Mouse (Mus musculus): Measurements from ENCODE around the gene Zfp729a. TPM values are rescaled to one million over a fixed set of nuclear protein-coding genes. Genes with fewer than 3 reads are reported as not detected.
A peak's percentile ranks its signal among the peaks of the same experiment; 100 is the strongest.
"Not testable (repeated sequence)": the region's sequence is repeated elsewhere in the genome, so short reads cannot be mapped to it uniquely, and the experiment has no call there.

The Zfp729a gene
- 1 to 10 TPM; 3.3 to 4.2 TPM for total RNA-seq (2021)

- intact Hi-C loops (cut with DNase I), result loop anchor here (1.0 to 5.0 kb wide), 5 partner anchors 28 to 331 kb away; partner anchors contain the start of genes Zfp457 and Zfp729b
These were observed at the start of gene Zfp729a, which contains the start of gene Gm49345 for GRCm38 (mm10) chr13:67637294-67638007. TSS of gene Zfp729a (minus strand) at chr13:67637791. TSS of gene Gm49345 (minus strand) at chr13:67637769.

GRCm38 (mm10) chr13:67686971-67687370, 49.4 kb upstream of the Zfp729a start, which contains the start of gene Zfp738:
TSS of gene Zfp738 (minus strand) at chr13:67687071.
- intact Hi-C loops (cut with DNase I), result no loop called here
- DNase-seq, result no peak

More at GRCm38 (mm10) chr13:67637294-67638007, at the start of gene Zfp729a, which contains the start of gene Gm49345:
- DNase-seq, result peak; percentile 84 to 85

- DNase-seq, result not testable (repeated sequence)
These were observed 46.2 kb upstream of the Zfp729a start for GRCm38 (mm10) chr13:67683841-67684240.

GRCm38 (mm10) chr13:67682959-67683735, 45.6 kb upstream of the Zfp729a start:
- DNase-seq, result peak; percentile 83 to 87
- intact Hi-C loops (cut with DNase I), result loop anchor here (1.0 to 5.0 kb wide), 4 partner anchors 41 to 556 kb away; partner anchors contain the start of genes Gm49345, Zfp729a and Zfp729b

More at GRCm38 (mm10) chr13:67683841-67684240, 46.2 kb upstream of the Zfp729a start:
- intact Hi-C loops (cut with DNase I), result loop anchor here (1.0 to 5.0 kb wide), 4 partner anchors 40 to 557 kb away; partner anchors contain the start of genes Gm49345, Zfp729a and Zfp729b

- intact Hi-C loops (cut with DNase I), result no loop called here
- no peak for DNase-seq
These were observed 37.3 kb upstream of the Zfp729a start for GRCm38 (mm10) chr13:67674902-67675301.

GRCm38 (mm10) chr13:67652496-67652895, 14.9 kb upstream of the Zfp729a start:
- intact Hi-C loops (cut with DNase I), result no loop called here
- DNase-seq, result no peak

- no peak for DNase-seq
- intact Hi-C loops (cut with DNase I), result no loop called here
These were observed 27.5 kb downstream of the Zfp729a start for GRCm38 (mm10) chr13:67610108-67610507.

GRCm38 (mm10) chr13:67609066-67609876, 28.3 kb downstream of the Zfp729a start, which contains the start of gene Zfp729b:
TSS of gene Zfp729b (minus strand) at chr13:67609707.
- DNase-seq, result peak; percentile 91 to 97
- intact Hi-C loops (cut with DNase I), result loop anchor here (1.0 to 2.0 kb wide), 4 partner anchors 28 to 115 kb away; partner anchors contain the start of genes Gm49345, Zfp729a and Zfp748

GRCm38 (mm10) chr13:67572591-67573189, 64.9 kb downstream of the Zfp729a start:
- DNase-seq, result no peak
- intact Hi-C loops (cut with DNase I), result no loop called here

Other genes starting within 250 kb of the Zfp729a start
- gene Zfp429, start 238.0 kb downstream of the Zfp729a start, total RNA-seq (2021), result 1 to 10 TPM; 1.3 to 3.1 TPM
- gene Zfp459, start 216.4 kb downstream of the Zfp729a start, total RNA-seq (2021), result 1 to 10 TPM in 1 of 2 experiments, under 1 TPM in 1; 0.58 to 1.2 TPM
- gene Zfp874a, start 186.2 kb downstream of the Zfp729a start, total RNA-seq (2021), result 10 to 100 TPM in 1 of 2 experiments, 1 to 10 TPM in 1; 10.0 to 10.2 TPM
- 10 to 100 TPM; 16.8 to 22.4 TPM for gene Zfp874b, start 153.5 kb downstream of the Zfp729a start, total RNA-seq (2021)
- gene Zfp58, start 137.2 kb downstream of the Zfp729a start, total RNA-seq (2021), result 1 to 10 TPM; 3.5 to 4.7 TPM
- not detected for gene Gm26965, start 111.6 kb downstream of the Zfp729a start, total RNA-seq (2021)
- gene Zfp87, start 111.6 kb downstream of the Zfp729a start, total RNA-seq (2021), result 1 to 10 TPM; 7.1 TPM
- 1 to 10 TPM; 3.5 to 4.1 TPM for gene Zfp748, start 84.0 kb downstream of the Zfp729a start, total RNA-seq (2021)
- 1 to 10 TPM; 3.8 to 5.2 TPM for gene Zfp729b, start 28.1 kb downstream of the Zfp729a start, total RNA-seq (2021)
- gene Gm49345, start within 50 bp of the Zfp729a start, total RNA-seq (2021), result under 1 TPM; 0.81 to 0.83 TPM
- 1 to 10 TPM; 4.8 to 5.9 TPM for gene Zfp738, start 49.3 kb upstream of the Zfp729a start, total RNA-seq (2021)
- gene Zfp65, start 91.4 kb upstream of the Zfp729a start, total RNA-seq (2021), result 1 to 10 TPM; 5.7 to 6.6 TPM
- 1 to 10 TPM; 1.9 to 2.1 TPM for gene Zfp85, start 117.4 kb upstream of the Zfp729a start, total RNA-seq (2021)
- 1 to 10 TPM; 1.2 to 1.4 TPM for gene Zfp493, start 141.9 kb upstream of the Zfp729a start, total RNA-seq (2021)
- 1 to 10 TPM; 1.8 to 2.2 TPM for gene Zfp273, start 175.9 kb upstream of the Zfp729a start, total RNA-seq (2021)
- 1 to 10 TPM in 1 of 2 experiments, under 1 TPM in 1; 0.89 to 1.2 TPM for gene Gm10037, start 193.3 kb upstream of the Zfp729a start, total RNA-seq (2021)
- gene BC048507, start 225.5 kb upstream of the Zfp729a start, total RNA-seq (2021), result not detected